Mouse (Mus musculus) left cerebral cortex, postnatal 14 days (tissue): ENCODE results near the gene Itih5. TPM values are rescaled to one million over a fixed set of nuclear protein-coding genes. Genes with fewer than 3 reads are reported as not detected.

Experiments
- DNase-seq, 2 experiments: peaks; one replicate each; pipeline ENCODE4 v3.0.0; 2021 to 2022; ENCODE audit warnings: low spot score in 2 of 2, mixed read lengths in 1 of 2
- intact Hi-C: fragments of 180-260 bp; cut with DNase I; formaldehyde crosslinking; loops from one replicate; pipeline ENCODE4 v1.15.1; 2025
- total RNA-seq, 2 experiments: library from RNA; stranded (reverse); gene quantifications; 2 replicates each; pipeline ENCODE4 v1.2.3; 2021

The Itih5 gene
- total RNA-seq, 2 experiments from 2014 or later, result 13.8 to 16.3 TPM

GRCm38 (mm10) chr2:10157184-10157583, 3.8 kb downstream of the Itih5 start:
- intact Hi-C loops, result no loop called here
- DNase-seq, result no peak

GRCm38 (mm10) chr2:10162011-10162410, 8.6 kb downstream of the Itih5 start:
- DNase-seq, result no peak
- intact Hi-C loops, result no loop called here

- no peak for DNase-seq
- intact Hi-C loops, result no loop called here
These were observed 13.3 kb downstream of the Itih5 start for GRCm38 (mm10) chr2:10166635-10167034.

- DNase-seq, result no peak
- intact Hi-C loops, result no loop called here
These were observed 13.9 kb downstream of the Itih5 start for GRCm38 (mm10) chr2:10167283-10167682.

- no peak for DNase-seq
- intact Hi-C loops, result no loop called here
These were observed 14.6 kb downstream of the Itih5 start for GRCm38 (mm10) chr2:10168016-10168415.

GRCm38 (mm10) chr2:10169991-10170390, 16.6 kb downstream of the Itih5 start:
- intact Hi-C loops, result no loop called here
- peak in 1 of 2 experiments; percentile 8 for DNase-seq

GRCm38 (mm10) chr2:10193553-10193952, 40.2 kb downstream of the Itih5 start:
- intact Hi-C loops, result no loop called here
- no peak for DNase-seq

- intact Hi-C loops, result no loop called here
- DNase-seq, result no peak
These were observed 41.8 kb downstream of the Itih5 start for GRCm38 (mm10) chr2:10195162-10195561.

- no peak for DNase-seq
- intact Hi-C loops, result no loop called here
These were observed 46.0 kb downstream of the Itih5 start for GRCm38 (mm10) chr2:10199326-10199725.

- intact Hi-C loops, result no loop called here
These were observed 47.4 kb downstream of the Itih5 start for GRCm38 (mm10) chr2:10200736-10201285.

GRCm38 (mm10) chr2:10204301-10204700, 50.9 kb downstream of the Itih5 start:
- intact Hi-C loops, result no loop called here
- DNase-seq, result no peak

More at GRCm38 (mm10) chr2:10200736-10201285, 47.4 kb downstream of the Itih5 start:
- no peak for DNase-seq

GRCm38 (mm10) chr2:10213468-10213867, 60.1 kb downstream of the Itih5 start:
- intact Hi-C loops, result no loop called here
- DNase-seq, result no peak

- no peak for DNase-seq
- intact Hi-C loops, result no loop called here
These were observed 62.6 kb downstream of the Itih5 start for GRCm38 (mm10) chr2:10215876-10216565.

GRCm38 (mm10) chr2:10216566-10217247, 63.3 kb downstream of the Itih5 start:
- peak; percentile 44 for DNase-seq
- intact Hi-C loops, result no loop called here

GRCm38 (mm10) chr2:10221862-10222261, 68.5 kb downstream of the Itih5 start:
- intact Hi-C loops, result no loop called here
- DNase-seq, result no peak

- intact Hi-C loops, result no loop called here
- no peak for DNase-seq
These were observed 73.5 kb downstream of the Itih5 start for GRCm38 (mm10) chr2:10226907-10227306.

- DNase-seq, result peak; percentile 17 to 30
- intact Hi-C loops, result no loop called here
These were observed 78.6 kb downstream of the Itih5 start for GRCm38 (mm10) chr2:10231971-10232370.

GRCm38 (mm10) chr2:10236554-10236953, 83.2 kb downstream of the Itih5 start:
- intact Hi-C loops, result no loop called here
- no peak for DNase-seq

- DNase-seq, result no peak
- intact Hi-C loops, result no loop called here
These were observed 89.6 kb downstream of the Itih5 start for GRCm38 (mm10) chr2:10242970-10243369.

- intact Hi-C loops, result no loop called here
- DNase-seq, result no peak
These were observed 97.1 kb downstream of the Itih5 start for GRCm38 (mm10) chr2:10250441-10250840.

GRCm38 (mm10) chr2:10250926-10251325, 97.6 kb downstream of the Itih5 start:
- DNase-seq, result no peak
- intact Hi-C loops, result no loop called here
